Mouse (Mus musculus): ENCODE measurements at regions not wholly inside any gene's neighbourhood (a gene's known extent, or its start where the extent isn't known, plus 50 kb on each side); places are given as distances from the start of the nearest gene placed in this dataset.
"Not testable (repeated sequence)": the region's sequence is repeated elsewhere in the genome, so short reads cannot be mapped to it uniquely, and the experiment has no call there.

GRCm38 (mm10) chr12:77056748-77057370, 94.9 kb upstream of the Max start:
- in situ Hi-C loops (cut with MboI, MseI) = no loop called here

GRCm38 (mm10) chr12:77054700-77055099, 92.7 kb upstream of the Max start:
- in situ Hi-C loops (cut with MboI, MseI) = no loop called here

- in situ Hi-C loops (cut with MboI, MseI) = no loop called here
Observed at GRCm38 (mm10) chr12:77054211-77054610, 92.2 kb upstream of the Max start.

- in situ Hi-C loops (cut with MboI, MseI) = no loop called here
Observed at GRCm38 (mm10) chr12:77052853-77053252, 90.9 kb upstream of the Max start.

GRCm38 (mm10) chr12:77048380-77048779, 86.4 kb upstream of the Max start:
- in situ Hi-C loops (cut with MboI, MseI) = no loop called here

GRCm38 (mm10) chr12:77047273-77047672, 85.3 kb upstream of the Max start:
- in situ Hi-C loops (cut with MboI, MseI) = no loop called here

- in situ Hi-C loops (cut with MboI, MseI) = no loop called here
Observed at GRCm38 (mm10) chr12:77045956-77046355, 84.0 kb upstream of the Max start.

- in situ Hi-C loops (cut with MboI, MseI) = no loop called here
Observed at GRCm38 (mm10) chr12:77045356-77045755, 83.4 kb upstream of the Max start.

GRCm38 (mm10) chr12:77042356-77042755, 80.4 kb upstream of the Max start:
- in situ Hi-C loops (cut with MboI, MseI) = no loop called here

GRCm38 (mm10) chr12:77041141-77041540, 79.1 kb upstream of the Max start:
- in situ Hi-C loops (cut with MboI, MseI) = no loop called here

- in situ Hi-C loops (cut with MboI, MseI) = loop anchor here (10.0 kb wide), 1 partner anchor 195 kb away; the partner anchor contains the start of gene Fut8
Observed at GRCm38 (mm10) chr12:77039953-77040305, 77.9 kb upstream of the Max start.

- in situ Hi-C loops (cut with MboI, MseI) = loop anchor here (10.0 kb wide), 1 partner anchor 195 kb away; the partner anchor contains the start of gene Fut8
Observed at GRCm38 (mm10) chr12:77039295-77039952, 77.4 kb upstream of the Max start.

- in situ Hi-C loops (cut with MboI, MseI) = loop anchor here (10.0 kb wide), 1 partner anchor 199 kb away; the partner anchor contains the start of gene Fut8
Observed at GRCm38 (mm10) chr12:77035676-77036075, 73.7 kb upstream of the Max start.

- in situ Hi-C loops (cut with MboI, MseI) = loop anchor here (10.0 kb wide), 1 partner anchor 203 kb away; the partner anchor contains the start of gene Fut8
Observed at GRCm38 (mm10) chr12:77031448-77031847, 69.4 kb upstream of the Max start.

GRCm38 (mm10) chr12:77025431-77025879, 63.5 kb upstream of the Max start:
- in situ Hi-C loops (cut with MboI, MseI) = no loop called here

- in situ Hi-C loops (cut with MboI, MseI) = no loop called here
Observed at GRCm38 (mm10) chr12:77022538-77022937, 60.5 kb upstream of the Max start.

GRCm38 (mm10) chr12:77021881-77022280, 59.9 kb upstream of the Max start:
- in situ Hi-C loops (cut with MboI, MseI) = no loop called here

GRCm38 (mm10) chr12:77019708-77020511, 57.9 kb upstream of the Max start:
- in situ Hi-C loops (cut with MboI, MseI) = no loop called here

- in situ Hi-C loops (cut with MboI, MseI) = not testable (repeated sequence)
Observed at GRCm38 (mm10) chr12:77019148-77019547, 57.1 kb upstream of the Max start.

- in situ Hi-C loops (cut with MboI, MseI) = no loop called here
Observed at GRCm38 (mm10) chr12:77018373-77018772, 56.4 kb upstream of the Max start.

GRCm38 (mm10) chr12:77014908-77015307, 52.9 kb upstream of the Max start:
- in situ Hi-C loops (cut with MboI, MseI) = no loop called here

Data from T-helper 1 cell (primary cell).